Mouse (Mus musculus): Measurements from ENCODE around the gene Olfr1160. TPM values are rescaled to one million over a fixed set of nuclear protein-coding genes. Genes with fewer than 3 reads are reported as not detected.

Gene Olfr1160
- polyA plus RNA-seq, 1 experiment from 2014 or later, result not detected

Other genes starting within 250 kb of the Olfr1160 start
- gene Olfr152, start 228.8 kb downstream of the Olfr1160 start, polyA plus RNA-seq (2014; fragmentation: Nextera tagmentation; extraction: Ambion mirVana), result not detected in 2 replicates
- not detected in 2 replicates for gene Olfr1143, start 207.7 kb downstream of the Olfr1160 start, polyA plus RNA-seq (2014; fragmentation: Nextera tagmentation; extraction: Ambion mirVana)
- not detected in 2 replicates for gene Olfr1145, start 198.4 kb downstream of the Olfr1160 start, polyA plus RNA-seq (2014; fragmentation: Nextera tagmentation; extraction: Ambion mirVana)
- not detected in 2 replicates for gene Olfr1148, start 177.7 kb downstream of the Olfr1160 start, polyA plus RNA-seq (2014; fragmentation: Nextera tagmentation; extraction: Ambion mirVana)
- gene Olfr1150-ps1, start 164.3 kb downstream of the Olfr1160 start, polyA plus RNA-seq (2014; fragmentation: Nextera tagmentation; extraction: Ambion mirVana), result not detected in 2 replicates
- not detected in 2 replicates for gene Olfr1151, start 152.4 kb downstream of the Olfr1160 start, polyA plus RNA-seq (2014; fragmentation: Nextera tagmentation; extraction: Ambion mirVana)
- not detected in 2 replicates for gene Olfr1152, start 141.8 kb downstream of the Olfr1160 start, polyA plus RNA-seq (2014; fragmentation: Nextera tagmentation; extraction: Ambion mirVana)
- gene Olfr1153, start 113.3 kb downstream of the Olfr1160 start, polyA plus RNA-seq (2014; fragmentation: Nextera tagmentation; extraction: Ambion mirVana), result not detected in 2 replicates
- not detected in 2 replicates for gene Olfr1154, start 103.1 kb downstream of the Olfr1160 start, polyA plus RNA-seq (2014; fragmentation: Nextera tagmentation; extraction: Ambion mirVana)
- gene Olfr1155, start 63.1 kb downstream of the Olfr1160 start, polyA plus RNA-seq (2014; fragmentation: Nextera tagmentation; extraction: Ambion mirVana), result not detected in 2 replicates
- not detected in 2 replicates for gene Olfr1156, start 55.2 kb downstream of the Olfr1160 start, polyA plus RNA-seq (2014; fragmentation: Nextera tagmentation; extraction: Ambion mirVana)
- not detected in 2 replicates for gene Olfr1157, start 40.0 kb downstream of the Olfr1160 start, polyA plus RNA-seq (2014; fragmentation: Nextera tagmentation; extraction: Ambion mirVana)
- gene Olfr74, start 33.6 kb downstream of the Olfr1160 start, polyA plus RNA-seq (2014; fragmentation: Nextera tagmentation; extraction: Ambion mirVana), result not detected in 2 replicates
- gene Olfr1158, start 18.2 kb downstream of the Olfr1160 start, polyA plus RNA-seq (2014; fragmentation: Nextera tagmentation; extraction: Ambion mirVana), result not detected in 2 replicates
- gene Olfr1161, start 14.5 kb upstream of the Olfr1160 start, polyA plus RNA-seq (2014; fragmentation: Nextera tagmentation; extraction: Ambion mirVana), result not detected in 2 replicates
- 0.09 TPM in 1 of 2 replicates, not detected in the other for gene Olfr73, start 29.4 kb upstream of the Olfr1160 start, polyA plus RNA-seq (2014; fragmentation: Nextera tagmentation; extraction: Ambion mirVana)
- not detected in 2 replicates for gene Olfr1162, start 42.9 kb upstream of the Olfr1160 start, polyA plus RNA-seq (2014; fragmentation: Nextera tagmentation; extraction: Ambion mirVana)
- not detected in 2 replicates for gene Olfr1163, start 63.6 kb upstream of the Olfr1160 start, polyA plus RNA-seq (2014; fragmentation: Nextera tagmentation; extraction: Ambion mirVana)
- not detected in 2 replicates for gene Olfr1164, start 85.7 kb upstream of the Olfr1160 start, polyA plus RNA-seq (2014; fragmentation: Nextera tagmentation; extraction: Ambion mirVana)
- not detected in 2 replicates for gene Olfr1166, start 120.0 kb upstream of the Olfr1160 start, polyA plus RNA-seq (2014; fragmentation: Nextera tagmentation; extraction: Ambion mirVana)
- gene Olfr1167, start 146.9 kb upstream of the Olfr1160 start, polyA plus RNA-seq (2014; fragmentation: Nextera tagmentation; extraction: Ambion mirVana), result not detected in 2 replicates
- gene Olfr1168, start 173.6 kb upstream of the Olfr1160 start, polyA plus RNA-seq (2014; fragmentation: Nextera tagmentation; extraction: Ambion mirVana), result not detected in 2 replicates
- gene Olfr1170, start 220.1 kb upstream of the Olfr1160 start, polyA plus RNA-seq (2014; fragmentation: Nextera tagmentation; extraction: Ambion mirVana), result not detected in 2 replicates

All from limb, embryonic 11.5 days (tissue).